Mouse (Mus musculus): ENCODE data around the gene Stum. TPM values are rescaled to one million over a fixed set of nuclear protein-coding genes. Genes with fewer than 3 reads are reported as not detected.

Stum gene
- polyA plus RNA-seq, 1 experiment from 2014 or later = 0.44 TPM

GRCm38 (mm10) chr1:180415836-180416235 is 67.5 kb downstream of the Stum start:
- Histone ChIP-seq H3K4me1 (peaks cover 44% of the 10 kb centered on the region), H3K9me3 (no peaks in the 10 kb centered on the region), H3K27me3 (replicated peaks) (0 out of 2 replicates have a peak, but pooled peaks cover 3% of the 10 kb centered on the region), H3K4me2 (no peak overlapping the region), H3K36me3 (peaks cover 60% of the 10 kb centered on the region), H3K9ac (no peak overlapping the region), H3K4me3 (no peak overlapping the region), H3K27ac (replicated peaks) (no peak overlapping the region)
- ATAC-seq (ENCODE audit: extremely low read depth, insufficient number of reproducible peaks, low FRiP score, low TSS enrichment) = no peak
- 74% methylated on average over 7 of the region's 7 CpGs for WGBS

- no peak overlapping the region for H3K4me2 ChIP-seq
- no peaks in the 10 kb centered on the region for H3K9me3 ChIP-seq
- H3K27me3 ChIP-seq (replicated peaks) = 0 out of 2 replicates have a peak, but pooled peaks cover 3% of the 10 kb centered on the region
- no peak overlapping the region for H3K9ac ChIP-seq
- no peak overlapping the region for H3K27ac ChIP-seq (replicated peaks)
- no peak for ATAC-seq (ENCODE audit: extremely low read depth, insufficient number of reproducible peaks, low FRiP score, low TSS enrichment)
- H3K36me3 ChIP-seq = peaks cover 55% of the 10 kb centered on the region
- H3K4me3 ChIP-seq = no peak overlapping the region
- peaks cover 44% of the 10 kb centered on the region for H3K4me1 ChIP-seq
- 42% methylated on average over 4 of the region's 4 CpGs for WGBS
Measured at GRCm38 (mm10) chr1:180415064-180415463, 68.2 kb downstream of the Stum start.

GRCm38 (mm10) chr1:180410306-180410705 is 73.0 kb downstream of the Stum start:
- Histone ChIP-seq H3K9me3 (no peaks in the 10 kb centered on the region), H3K4me3 (no peak overlapping the region), H3K4me1 (peaks cover 66% of the 10 kb centered on the region), H3K27ac (replicated peaks) (no peak overlapping the region), H3K36me3 (peaks cover 20% of the 10 kb centered on the region), H3K4me2 (no peak overlapping the region), H3K9ac (peak overlapping the region; percentile 33; the same call in 1 of the 2 replicates), H3K27me3 (replicated peaks) (no peaks in the 10 kb centered on the region)
- ATAC-seq (ENCODE audit: extremely low read depth, insufficient number of reproducible peaks, low FRiP score, low TSS enrichment) = no peak
- 46% methylated on average over 7 of the region's 7 CpGs for WGBS

GRCm38 (mm10) chr1:180409771-180410170 is 73.5 kb downstream of the Stum start:
- 51% methylated on average over 5 of the region's 5 CpGs for WGBS
- Histone ChIP-seq H3K4me1 (peaks cover 66% of the 10 kb centered on the region), H3K4me3 (no peak overlapping the region), H3K9me3 (no peaks in the 10 kb centered on the region), H3K27ac (replicated peaks) (no peak overlapping the region), H3K9ac (no peak overlapping the region), H3K4me2 (no peak overlapping the region), H3K27me3 (replicated peaks) (no peaks in the 10 kb centered on the region), H3K36me3 (peaks cover 16% of the 10 kb centered on the region)
- ATAC-seq (ENCODE audit: extremely low read depth, insufficient number of reproducible peaks, low FRiP score, low TSS enrichment) = no peak

GRCm38 (mm10) chr1:180408832-180409231 is 74.5 kb downstream of the Stum start:
- Histone ChIP-seq H3K27ac (replicated peaks) (peak overlapping the region; percentile 10; the same call in 1 of the 2 replicates), H3K9me3 (no peaks in the 10 kb centered on the region), H3K9ac (no peak overlapping the region), H3K36me3 (peaks cover 9% of the 10 kb centered on the region), H3K4me1 (peaks cover 75% of the 10 kb centered on the region), H3K27me3 (replicated peaks) (no peaks in the 10 kb centered on the region), H3K4me2 (no peak overlapping the region), H3K4me3 (no peak overlapping the region)
- 52% methylated on average over 9 of the region's 9 CpGs for WGBS
- ATAC-seq (ENCODE audit: extremely low read depth, insufficient number of reproducible peaks, low FRiP score, low TSS enrichment) = no peak

- H3K4me2 ChIP-seq = no peak overlapping the region
- peaks cover 2% of the 10 kb centered on the region; the same call in 1 of the 2 replicates for H3K36me3 ChIP-seq
- H3K9me3 ChIP-seq = no peaks in the 10 kb centered on the region
- H3K27me3 ChIP-seq (replicated peaks) = no peaks in the 10 kb centered on the region
- ATAC-seq (ENCODE audit: extremely low read depth, insufficient number of reproducible peaks, low FRiP score, low TSS enrichment) = no peak
- H3K4me3 ChIP-seq = no peak overlapping the region
- peak overlapping the region; percentile 72 for H3K9ac ChIP-seq
- 68% methylated on average over 18 of the region's 18 CpGs for WGBS
- peaks cover 83% of the 10 kb centered on the region for H3K4me1 ChIP-seq
- H3K27ac ChIP-seq (replicated peaks) = peak overlapping the region; percentile 54; the same call in 1 of the 2 replicates
Measured at GRCm38 (mm10) chr1:180407727-180408719, 75.3 kb downstream of the Stum start.

GRCm38 (mm10) chr1:180407171-180407671 is 76.1 kb downstream of the Stum start:
- peak overlapping the region; percentile 54 for H3K27ac ChIP-seq (replicated peaks)
- ATAC-seq (ENCODE audit: extremely low read depth, insufficient number of reproducible peaks, low FRiP score, low TSS enrichment) = no peak
- no peaks in the 10 kb centered on the region for H3K36me3 ChIP-seq
- H3K27me3 ChIP-seq (replicated peaks) = no peaks in the 10 kb centered on the region
- H3K9me3 ChIP-seq = no peaks in the 10 kb centered on the region
- H3K4me1 ChIP-seq = peaks cover 91% of the 10 kb centered on the region
- H3K4me2 ChIP-seq = peak overlapping the region; percentile 63
- H3K4me3 ChIP-seq = peak overlapping the region; percentile 38
- WGBS = 16% methylated on average over 16 of the region's 16 CpGs
- H3K9ac ChIP-seq = peak overlapping the region; percentile 72

- Histone ChIP-seq H3K4me2 (no peak overlapping the region), H3K27ac (replicated peaks) (peak overlapping the region; percentile 63; the same call in 1 of the 2 replicates), H3K27me3 (replicated peaks) (no peaks in the 10 kb centered on the region), H3K9ac (peak overlapping the region; percentile 6; the same call in 1 of the 2 replicates), H3K36me3 (no peaks in the 10 kb centered on the region), H3K4me3 (no peak overlapping the region), H3K4me1 (peaks cover 99% of the 10 kb centered on the region), H3K9me3 (no peaks in the 10 kb centered on the region)
- 58% methylated on average over 11 of the region's 11 CpGs for WGBS
- no peak for ATAC-seq (ENCODE audit: extremely low read depth, insufficient number of reproducible peaks, low FRiP score, low TSS enrichment)
Measured at GRCm38 (mm10) chr1:180406336-180407035, 76.8 kb downstream of the Stum start.

GRCm38 (mm10) chr1:180405576-180406335 is 77.5 kb downstream of the Stum start:
- H3K9me3 ChIP-seq = no peaks in the 10 kb centered on the region
- H3K4me2 ChIP-seq = no peak overlapping the region
- no peaks in the 10 kb centered on the region for H3K27me3 ChIP-seq (replicated peaks)
- no peak for ATAC-seq (ENCODE audit: extremely low read depth, insufficient number of reproducible peaks, low FRiP score, low TSS enrichment)
- H3K9ac ChIP-seq = peak overlapping the region; percentile 6; the same call in 1 of the 2 replicates
- H3K4me3 ChIP-seq = no peak overlapping the region
- peak overlapping the region; percentile 95 for H3K27ac ChIP-seq (replicated peaks)
- peaks cover 99% of the 10 kb centered on the region for H3K4me1 ChIP-seq
- 68% methylated on average over 9 of the region's 9 CpGs for WGBS
- H3K36me3 ChIP-seq = no peaks in the 10 kb centered on the region

GRCm38 (mm10) chr1:180404706-180405105 is 78.6 kb downstream of the Stum start:
- Histone ChIP-seq H3K4me1 (peaks cover 99% of the 10 kb centered on the region), H3K36me3 (no peaks in the 10 kb centered on the region)

More at GRCm38 (mm10) chr1:180404706-180405105, 78.6 kb downstream of the Stum start:
- WGBS = 82% methylated on average over 3 of the region's 3 CpGs
- H3K9ac ChIP-seq = peak overlapping the region; percentile 71
- peak overlapping the region; percentile 95 for H3K27ac ChIP-seq (replicated peaks)
- no peak overlapping the region for H3K4me3 ChIP-seq
- no peaks in the 10 kb centered on the region for H3K9me3 ChIP-seq
- ATAC-seq (ENCODE audit: extremely low read depth, insufficient number of reproducible peaks, low FRiP score, low TSS enrichment) = no peak
- H3K27me3 ChIP-seq (replicated peaks) = no peaks in the 10 kb centered on the region
- H3K4me2 ChIP-seq = peak overlapping the region; percentile 59; the same call in 1 of the 2 replicates
